Mouse (Mus musculus) CD4-positive, CD25-positive, alpha-beta regulatory T cell, adult 9 weeks (primary cell): ENCODE measurements around the gene Btbd35f1. TPM values are rescaled to one million over a fixed set of nuclear protein-coding genes. Genes with fewer than 3 reads are reported as not detected.

Experiments
- polyA plus RNA-seq: library from polyadenylated mRNA; unstranded; fragments of 100-300 nt; shearing (Covaris generic); gene quantifications from one replicate; pipeline ENCODE4 v1.2.1, GENCODE M21; 2017

Gene Btbd35f1
- not detected for polyA plus RNA-seq

DNA sequence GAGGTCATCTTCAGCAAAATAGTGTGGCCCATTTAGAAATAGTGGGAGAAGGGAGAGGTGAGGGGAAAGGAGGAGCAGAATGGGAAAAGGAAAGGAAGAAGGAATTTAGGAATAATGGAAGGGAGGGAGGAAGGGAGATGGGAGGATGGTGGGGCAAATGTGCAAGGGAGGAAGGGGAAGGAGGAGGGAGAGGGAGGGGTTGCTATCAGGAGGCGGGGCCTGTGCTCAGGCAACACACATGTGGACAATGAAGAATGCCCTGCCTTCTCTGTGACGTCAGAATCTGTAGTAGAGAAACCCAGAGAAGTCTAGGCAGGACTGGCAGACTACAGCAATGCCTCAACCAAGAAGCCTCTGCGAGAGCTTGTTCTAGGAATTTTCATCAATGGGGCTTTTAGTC lies at the start of gene Btbd35f1:
TSS of gene Btbd35f1 (plus strand) at position 301 of the 400 bp plus-strand sequence.

Other genes with a start within 250 kb of the Btbd35f1 start
- gene Gm5926, start 90.7 kb downstream of the Btbd35f1 start, polyA plus RNA-seq = not detected
- gene Btbd35f21, start 166.1 kb downstream of the Btbd35f1 start, polyA plus RNA-seq = not detected